Mouse (Mus musculus) adrenal gland, adult (tissue): ENCODE data around the gene Fancc.
A peak's percentile ranks its signal among the peaks of the same experiment; 100 is the strongest.
"Not testable (repeated sequence)": the region's sequence is repeated elsewhere in the genome, so short reads cannot be mapped to it uniquely, and the experiment has no call there.

Source experiments
- DNase-seq, 2 experiments: peaks; one replicate each; pipeline ENCODE4 v3.0.0; 2022 to 2023; ENCODE audit warnings: low spot score in 1 of 2; ENCODE audit not compliant: inconsistent age in 2 of 2

The Fancc gene

GRCm38 (mm10) chr13:63321689-63322088 lies 175.4 kb downstream of the Fancc start:
- DNase-seq: peak; percentile 17 to 47

GRCm38 (mm10) chr13:63319814-63320213 lies 177.3 kb downstream of the Fancc start:
- no peak for DNase-seq

GRCm38 (mm10) chr13:63317681-63318104 lies 179.4 kb downstream of the Fancc start:
- DNase-seq: peak in 1 of 2 experiments; percentile 85

- peak in 1 of 2 experiments; percentile 77 for DNase-seq
Measured at GRCm38 (mm10) chr13:63316407-63316806, 180.7 kb downstream of the Fancc start.

- DNase-seq: no peak
Measured at GRCm38 (mm10) chr13:63315777-63316176, 181.3 kb downstream of the Fancc start.

GRCm38 (mm10) chr13:63315111-63315510 lies 182.0 kb downstream of the Fancc start:
- DNase-seq: not testable (repeated sequence)

GRCm38 (mm10) chr13:63314608-63314920 lies 182.5 kb downstream of the Fancc start:
- DNase-seq: no peak

GRCm38 (mm10) chr13:63313748-63314607 lies 183.1 kb downstream of the Fancc start:
- peak in 1 of 2 experiments; percentile 75 for DNase-seq

GRCm38 (mm10) chr13:63313247-63313646 lies 183.8 kb downstream of the Fancc start:
- DNase-seq: peak; percentile 72 to 93

- DNase-seq: no peak
Measured at GRCm38 (mm10) chr13:63311156-63311555, 185.9 kb downstream of the Fancc start.

- peak in 1 of 2 experiments; percentile 77 for DNase-seq
Measured at GRCm38 (mm10) chr13:63309563-63309962, 187.5 kb downstream of the Fancc start.

GRCm38 (mm10) chr13:63306768-63307167 lies 190.3 kb downstream of the Fancc start:
- no peak for DNase-seq

- DNase-seq: peak; percentile 50 to 79
Measured at GRCm38 (mm10) chr13:63305160-63306011, 191.7 kb downstream of the Fancc start.

GRCm38 (mm10) chr13:63304799-63305159 lies 192.3 kb downstream of the Fancc start:
- no peak for DNase-seq

GRCm38 (mm10) chr13:63304124-63304792 lies 192.8 kb downstream of the Fancc start:
- peak; percentile 48 to 79 for DNase-seq

- peak in 1 of 2 experiments; percentile 55 for DNase-seq
Measured at GRCm38 (mm10) chr13:63302381-63302780, 194.7 kb downstream of the Fancc start.

- peak in 1 of 2 experiments; percentile 46 for DNase-seq
Measured at GRCm38 (mm10) chr13:63301764-63302209, 195.3 kb downstream of the Fancc start.

- peak; percentile 39 to 53 for DNase-seq
Measured at GRCm38 (mm10) chr13:63300929-63301328, 196.1 kb downstream of the Fancc start.

- DNase-seq: peak; percentile 17 to 55
Measured at GRCm38 (mm10) chr13:63298931-63299330, 198.1 kb downstream of the Fancc start.

GRCm38 (mm10) chr13:63297933-63298332 lies 199.1 kb downstream of the Fancc start:
- DNase-seq: no peak

GRCm38 (mm10) chr13:63297003-63297402 lies 200.1 kb downstream of the Fancc start:
- DNase-seq: peak in 1 of 2 experiments; percentile 48
